Mouse (Mus musculus) ES-E14 (cell line): ENCODE results near the gene Gtpbp2. TPM values are rescaled to one million over a fixed set of nuclear protein-coding genes. Genes with fewer than 3 reads are reported as not detected.

Source experiments
- DNase-seq: peaks from one replicate; pipeline ENCODE4 v3.0.0-alpha.2; 2013; ENCODE audit warnings: low read depth, low spot score
- H3K27ac ChIP-seq: 2 replicates; pipeline ENCODE4 v1.5.1; 2012; ENCODE audit warnings: low read depth, mild to moderate bottlenecking, low read length, moderate library complexity, mixed read lengths; ENCODE audit not compliant: poor library complexity, insufficient read depth, severe bottlenecking
- H3K36me3 ChIP-seq: 2 replicates; pipeline ENCODE4 v1.6.1; 2012; ENCODE audit warnings: mild to moderate bottlenecking, low read length, moderate library complexity, mixed read lengths; ENCODE audit not compliant: control insufficient read depth, poor library complexity, insufficient read depth, severe bottlenecking
- H3K4me1 ChIP-seq, 2 experiments: fragments of 150-350 bp in 1 of 2; sonication (generic) in 1 of 2; 2 replicates each; pipeline ENCODE4 v1.6.1; 2012; ENCODE audit warnings: low read length in 2 of 2, mild to moderate bottlenecking in 1 of 2, mixed read lengths in 1 of 2; ENCODE audit not compliant: control insufficient read depth in 2 of 2, insufficient read depth in 2 of 2, poor library complexity in 1 of 2
- H3K4me3 ChIP-seq, 2 experiments: fragments of 150-350 bp in 1 of 2; sonication (generic) in 1 of 2; 2 replicates each; pipeline ENCODE4 v1.5.1; 2012; ENCODE audit warnings: low read length in 2 of 2, low read depth in 1 of 2, mild to moderate bottlenecking in 1 of 2, mixed read lengths in 1 of 2; ENCODE audit not compliant: insufficient read depth in 1 of 2, poor library complexity in 1 of 2, severe bottlenecking in 1 of 2
- H3K9ac ChIP-seq: 2 replicates; pipeline ENCODE4 v1.6.1; 2012; ENCODE audit warnings: low read depth, mild to moderate bottlenecking, low read length, mixed read lengths; ENCODE audit not compliant: poor library complexity, insufficient read depth, severe bottlenecking
- H3K9me3 ChIP-seq: fragments of 150-350 bp; sonication (generic); 2 replicates; pipeline ENCODE4 v1.6.1; 2012; ENCODE audit warnings: low read depth, mild to moderate bottlenecking, low read length; ENCODE audit not compliant: control insufficient read depth, insufficient read depth
- CHD2 ChIP-seq: IDR thresholded peaks from 2 replicates; pipeline ENCODE4 v1.6.1; 2014; ENCODE audit warnings: mild to moderate bottlenecking, low read depth, low read length, inconsistent platforms
- HCFC1 ChIP-seq: IDR thresholded peaks from 2 replicates; pipeline ENCODE4 v1.6.1; 2012; ENCODE audit warnings: low read length, inconsistent platforms, borderline replicate concordance; ENCODE audit not compliant: insufficient read depth
- MAFK ChIP-seq: IDR thresholded peaks from 2 replicates; pipeline ENCODE4 v1.6.1; 2014; ENCODE audit warnings: mild to moderate bottlenecking, low read depth, low read length, inconsistent platforms; ENCODE audit not compliant: insufficient read depth
- ZC3H11A ChIP-seq: IDR thresholded peaks from 2 replicates; pipeline ENCODE4 v1.6.1; 2012; ENCODE audit warnings: low read depth, mild to moderate bottlenecking, inconsistent platforms, low read length, borderline replicate concordance
- ZNF384 ChIP-seq: IDR thresholded peaks from 2 replicates; pipeline ENCODE4 v1.6.1; 2012; ENCODE audit warnings: low read depth, low read length, inconsistent platforms
- in situ Hi-C, 2 experiments: fragments of 600-800 bp; cut with MboI; formaldehyde crosslinking; loops; one replicate each; pipeline ENCODE4 v1.15.1; 2025; ENCODE audit warnings: low sequenced_read_pairs in 2 of 2, inconsistent platforms in 1 of 2; ENCODE audit not compliant: unreplicated experiment in 2 of 2
- total RNA-seq: library from RNA; depleted of rRNA; stranded (reverse); fragments of 300-350 nt; gene quantifications from 2 replicates; pipeline ENCODE4 v1.2.3, GENCODE M21; 2012

Gene Gtpbp2
- total RNA-seq, 1 experiment = 33.4 TPM

DNA sequence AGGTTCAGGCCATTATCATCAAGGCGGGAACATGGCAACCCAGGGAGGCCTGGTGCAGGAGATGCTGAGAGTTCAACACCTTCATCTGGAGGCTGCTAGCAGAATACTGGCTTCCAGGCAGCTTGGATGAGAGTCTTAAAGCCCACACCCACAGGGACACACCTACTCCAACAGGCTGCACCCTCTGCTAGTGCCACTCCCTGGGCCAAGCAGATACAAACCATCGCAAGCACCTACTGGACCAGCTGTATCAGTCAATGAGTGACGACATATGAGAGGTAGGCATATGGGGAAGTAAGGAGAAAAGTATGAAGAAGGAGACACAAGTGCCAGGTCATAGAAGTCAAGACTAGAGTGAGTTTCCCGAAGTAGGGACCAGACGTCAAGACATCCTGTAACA, 4.2 kb upstream of the Gtpbp2 start:
- TF ChIP-seq ZC3H11A = no peak
- TF ChIP-seq CHD2 = no peak
- TF ChIP-seq HCFC1 = no peak
- TF ChIP-seq ZNF384 = no peak
- TF ChIP-seq MAFK = no peak
- no peak overlapping the region for H3K27ac ChIP-seq

DNA sequence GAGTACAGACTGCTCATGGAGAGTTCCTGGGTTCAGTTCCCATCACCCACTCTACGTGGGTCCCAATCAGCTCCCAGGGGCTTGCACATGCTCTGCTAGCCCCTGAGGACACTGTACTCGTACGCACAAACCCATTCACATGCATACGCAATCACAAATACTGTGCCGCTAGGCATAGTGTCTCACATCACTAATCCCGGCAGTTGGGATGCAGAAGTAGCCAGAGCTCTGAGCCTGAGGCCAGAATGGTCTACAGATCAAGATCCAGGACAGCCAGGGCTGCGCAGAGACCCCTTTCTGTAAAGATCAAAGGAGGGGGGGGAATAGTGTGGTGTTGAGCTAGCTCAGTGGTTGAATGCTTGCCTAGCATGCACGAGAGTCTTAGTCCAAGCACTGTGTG, 3.7 kb upstream of the Gtpbp2 start:
- DNase-seq = no peak
- no peak overlapping the region for H3K4me3 ChIP-seq
- in situ Hi-C loops = no loop called here
- no peak overlapping the region for H3K27ac ChIP-seq
- TF ChIP-seq ZC3H11A (no peak), HCFC1 (no peak), MAFK (no peak), ZNF384 (no peak), CHD2 (no peak)
- H3K9ac ChIP-seq = no peak overlapping the region
- peaks cover 0 to 12% of the 10 kb centered on the region in 2 experiments; a peak in 2 of 4 replicates for H3K4me1 ChIP-seq
- H3K36me3 ChIP-seq = no peaks in the 10 kb centered on the region
- H3K9me3 ChIP-seq = no peaks in the 10 kb centered on the region

More for the DNA sequence above, 4.2 kb upstream of the Gtpbp2 start:
- no peaks in the 10 kb centered on the region for H3K9me3 ChIP-seq
- H3K9ac ChIP-seq = no peak overlapping the region
- in situ Hi-C loops = no loop called here
- no peaks in the 10 kb centered on the region for H3K36me3 ChIP-seq
- no peak for DNase-seq
- H3K4me3 ChIP-seq = no peak overlapping the region
- peaks cover 0 to 12% of the 10 kb centered on the region in 2 experiments; a peak in 2 of 4 replicates for H3K4me1 ChIP-seq

DNA sequence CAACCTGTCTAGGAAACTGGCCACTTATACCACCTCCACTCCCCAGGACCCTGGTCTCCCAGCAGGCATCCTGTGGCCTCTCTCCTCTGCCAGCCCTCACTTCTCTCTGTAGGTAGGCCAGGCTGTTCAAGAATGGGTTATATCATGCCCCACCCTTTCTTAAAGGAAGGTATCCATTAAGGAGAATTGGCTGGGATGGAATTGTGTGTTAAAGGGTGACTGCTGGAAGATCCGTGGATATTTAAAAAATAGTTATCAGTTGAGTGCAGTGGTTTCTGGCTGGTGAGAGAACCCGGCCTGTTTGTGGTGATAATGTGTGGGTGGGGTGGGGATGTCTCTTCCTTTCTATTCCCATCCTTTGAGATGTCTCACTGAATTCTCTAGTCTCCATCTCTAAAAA, 1.6 kb upstream of the Gtpbp2 start:
- TF ChIP-seq HCFC1 (no peak), ZNF384 (no peak), ZC3H11A (no peak), CHD2 (no peak)
- in situ Hi-C loops = no loop called here
- DNase-seq = no peak
- peak overlapping the region in 1 of 2 experiments; percentile 70; a peak in 1 of 4 replicates for H3K4me3 ChIP-seq
- peaks cover 0 to 8% of the 10 kb centered on the region in 2 experiments; a peak in 1 of 4 replicates for H3K4me1 ChIP-seq
- no peaks in the 10 kb centered on the region; the same call in 1 of the 2 replicates for H3K36me3 ChIP-seq
- H3K9ac ChIP-seq = no peak overlapping the region
- H3K27ac ChIP-seq = no peak overlapping the region
- no peaks in the 10 kb centered on the region for H3K9me3 ChIP-seq

DNA sequence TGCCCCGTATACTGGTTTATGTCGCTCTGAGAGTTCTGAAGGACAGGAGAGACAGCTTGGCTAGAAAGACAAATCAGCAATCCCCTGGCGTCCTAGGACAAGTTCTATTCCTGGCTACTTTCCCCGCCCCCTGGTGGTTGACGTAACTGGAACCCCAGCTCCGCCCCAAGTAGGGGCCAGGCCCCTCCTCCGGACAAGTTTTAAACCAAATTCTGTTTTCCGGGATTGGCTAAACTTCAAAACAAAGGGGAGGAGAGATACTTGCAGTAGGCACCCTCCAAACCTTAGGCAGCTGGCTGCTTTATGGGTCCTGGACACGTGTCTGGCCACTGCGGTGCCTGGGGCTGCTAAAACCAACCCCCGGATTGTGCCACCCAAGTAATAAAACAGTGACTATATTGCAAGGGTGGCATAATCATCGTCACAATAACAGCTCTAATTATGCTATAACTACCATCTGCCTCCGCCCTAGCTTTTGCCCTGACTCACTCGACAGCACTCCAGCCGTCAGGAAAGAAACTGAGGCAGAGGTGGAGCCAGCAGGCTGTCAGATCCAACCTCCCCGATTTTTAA, 656 bp upstream of the Gtpbp2 start:
- no peaks in the 10 kb centered on the region; the same call in 1 of the 2 replicates for H3K36me3 ChIP-seq
- peak; percentile 91 for DNase-seq
- peak overlapping the region; percentile 63 to 70 for H3K4me3 ChIP-seq
- peak overlapping the region; percentile 61; the same call in 1 of the 2 replicates for H3K9ac ChIP-seq
- H3K9me3 ChIP-seq = no peaks in the 10 kb centered on the region
- H3K27ac ChIP-seq = peak overlapping the region; percentile 46
- in situ Hi-C loops = no loop called here
- no peak for TF ChIP-seq MAFK
- no peak for TF ChIP-seq ZC3H11A
- no peak for TF ChIP-seq CHD2
- TF ChIP-seq ZNF384 = no peak
- TF ChIP-seq HCFC1 = no peak
- peaks cover 0 to 8% of the 10 kb centered on the region in 2 experiments; a peak in 1 of 4 replicates for H3K4me1 ChIP-seq

DNA sequence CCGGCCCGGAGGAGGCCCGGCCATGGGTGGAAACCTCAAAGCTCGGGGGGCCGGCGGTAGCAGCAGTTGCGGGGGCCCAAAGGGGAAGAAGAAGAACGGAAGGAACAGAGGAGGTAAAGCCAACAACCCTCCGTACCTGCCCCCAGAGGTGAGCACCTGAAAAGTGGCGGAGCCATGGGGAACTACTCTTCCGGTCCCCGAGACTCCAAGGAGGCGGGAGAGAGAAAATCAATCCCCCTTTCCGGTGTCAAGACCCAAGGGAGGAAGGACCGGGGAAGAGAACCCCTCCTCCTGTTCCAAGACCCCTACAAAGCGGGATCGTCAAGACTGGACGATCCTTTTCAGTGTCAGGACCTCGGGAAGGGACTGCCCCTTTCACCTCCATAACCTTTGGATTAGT, 347 bp downstream of the Gtpbp2 start:
- in situ Hi-C loops = no loop called here
- DNase-seq = no peak
- H3K9ac ChIP-seq = peak overlapping the region; percentile 86
- no peaks in the 10 kb centered on the region for H3K9me3 ChIP-seq
- peak overlapping the region; percentile 31; the same call in 1 of the 2 replicates for H3K27ac ChIP-seq
- peak overlapping the region; percentile 76 to 83 for H3K4me3 ChIP-seq
- peaks cover 8% of the 10 kb centered on the region; the same call in 1 of the 2 replicates for H3K36me3 ChIP-seq
- H3K4me1 ChIP-seq = peaks cover 0 to 8% of the 10 kb centered on the region in 2 experiments; a peak in 1 of 4 replicates
- TF ChIP-seq ZNF384 = no peak
- TF ChIP-seq ZC3H11A = no peak
- TF ChIP-seq MAFK = no peak
